Mouse (Mus musculus): Measurements from ENCODE around the gene Golph3l.

DNA sequence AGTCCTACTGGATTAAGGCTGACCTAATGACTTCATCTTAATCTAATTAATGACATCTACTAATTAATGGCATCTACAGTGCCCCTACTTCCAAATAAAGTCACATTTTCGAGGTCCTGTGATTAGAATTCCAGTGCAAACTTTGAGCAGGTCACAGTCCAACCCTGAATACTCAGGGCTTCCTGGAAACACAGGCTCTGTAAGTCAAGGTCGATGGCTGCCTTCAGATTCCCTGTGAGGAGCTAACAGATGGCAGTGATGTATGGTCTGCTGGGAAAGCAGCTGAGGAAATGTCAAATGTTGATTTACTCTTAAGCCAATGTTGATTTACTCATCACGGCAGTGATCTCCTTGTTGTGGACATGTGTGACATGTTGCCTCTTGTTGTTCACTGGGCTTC lies 34.7 kb upstream of the Golph3l start:
- TF ChIP-seq POLR2A (IDR thresholded peaks at IDR 0.05; ENCODE audit: insufficient read depth, low read length) (no peak), CTCF (IDR thresholded peaks at IDR 0.05; ENCODE audit: low read depth, low read length) (no peak), EP300 (IDR thresholded peaks at IDR 0.05; ENCODE audit: insufficient read depth, low read depth, low read length) (no peak)
